Mouse (Mus musculus): ENCODE measurements around the gene Elovl3. TPM values are rescaled to one million over a fixed set of nuclear protein-coding genes. Genes with fewer than 3 reads are reported as not detected.
A peak's percentile ranks its signal among the peaks of the same experiment; 100 is the strongest.
"Not testable (repeated sequence)": the region's sequence is repeated elsewhere in the genome, so short reads cannot be mapped to it uniquely, and the experiment has no call there.

Elovl3 gene
- polyA plus RNA-seq, 1 experiment from 2014 or later, result not detected

DNA sequence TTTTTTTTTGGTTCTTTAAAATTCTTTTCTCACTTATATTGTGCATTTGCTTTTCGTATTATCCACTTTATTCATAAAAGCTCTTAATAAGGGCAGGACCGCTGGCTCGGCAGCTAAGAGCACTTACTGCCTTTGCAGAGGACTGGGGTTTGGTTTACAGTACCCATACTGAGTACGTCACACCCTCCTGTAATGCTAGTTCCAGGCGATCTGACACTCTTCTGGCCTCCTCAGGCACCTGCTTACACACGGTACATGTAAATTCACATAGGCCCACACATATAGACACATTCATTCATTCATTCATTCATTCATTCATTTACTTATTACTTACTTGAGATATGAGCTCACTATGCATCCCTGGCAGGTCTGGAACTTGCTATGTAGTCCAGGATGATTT, 10.8 kb upstream of the Elovl3 start:
- Histone ChIP-seq H3K4me1 (ENCODE audit: control insufficient read depth in 2 of 2, insufficient read depth in 2 of 2, low read length in 2 of 2) (no peaks in the 10 kb centered on the region), H3K27me3 (ENCODE audit: control insufficient read depth, insufficient read depth, low read length) (no peaks in the 10 kb centered on the region), H3K36me3 (ENCODE audit: control insufficient read depth, insufficient read depth, low read length) (no peaks in the 10 kb centered on the region), H3K4me2 (ENCODE audit: low read length) (no peak overlapping the region), H3K27ac (replicated peaks in 1 of 2; ENCODE audit: control insufficient read depth in 1 of 2, insufficient read depth in 1 of 2, low read depth in 2 of 2, low read length in 2 of 2) (no peak overlapping the region), H3K9me3 (ENCODE audit: control insufficient read depth, low read length) (no peaks in the 10 kb centered on the region), H3K4me3 (ENCODE audit: control insufficient read depth in 1 of 2, insufficient read depth in 1 of 2, low read depth in 1 of 2, low read length in 2 of 2) (no peak overlapping the region), H3K9ac (ENCODE audit: low read length) (no peak overlapping the region)
- 70% methylated on average over 6 of the region's 6 CpGs for WGBS
- ATAC-seq (ENCODE audit: insufficient number of reproducible peaks, insufficient read depth, low FRiP score, low read depth), result no peak

GRCm38 (mm10) chr19:46123876-46124275, 7.8 kb upstream of the Elovl3 start:
- H3K9me3 ChIP-seq (ENCODE audit: control insufficient read depth, low read length), result no peaks in the 10 kb centered on the region
- no peak overlapping the region for H3K9ac ChIP-seq (ENCODE audit: low read length)
- peaks cover 4% of the 10 kb centered on the region; the same call in 1 of the 2 replicates for H3K27me3 ChIP-seq (ENCODE audit: control insufficient read depth, insufficient read depth, low read length)
- 76% methylated on average over 3 of the region's 3 CpGs for WGBS
- no peak for ATAC-seq (ENCODE audit: insufficient number of reproducible peaks, insufficient read depth, low FRiP score, low read depth)
- H3K4me2 ChIP-seq (ENCODE audit: low read length), result no peak overlapping the region
- no peak overlapping the region for H3K27ac ChIP-seq (replicated peaks in 1 of 2; ENCODE audit: control insufficient read depth in 1 of 2, insufficient read depth in 1 of 2, low read depth in 2 of 2, low read length in 2 of 2)
- no peaks in the 10 kb centered on the region for H3K4me1 ChIP-seq (ENCODE audit: control insufficient read depth in 2 of 2, insufficient read depth in 2 of 2, low read length in 2 of 2)
- H3K36me3 ChIP-seq (ENCODE audit: control insufficient read depth, insufficient read depth, low read length), result no peaks in the 10 kb centered on the region
- H3K4me3 ChIP-seq (ENCODE audit: control insufficient read depth in 1 of 2, insufficient read depth in 1 of 2, low read depth in 1 of 2, low read length in 2 of 2), result no peak overlapping the region

GRCm38 (mm10) chr19:46124651-46125050, 7.0 kb upstream of the Elovl3 start:
- Histone ChIP-seq H3K9ac (ENCODE audit: low read length) (no peak overlapping the region), H3K9me3 (ENCODE audit: control insufficient read depth, low read length) (no peaks in the 10 kb centered on the region), H3K27me3 (ENCODE audit: control insufficient read depth, insufficient read depth, low read length) (peaks cover 4% of the 10 kb centered on the region; the same call in 1 of the 2 replicates), H3K4me2 (ENCODE audit: low read length) (no peak overlapping the region), H3K27ac (replicated peaks in 1 of 2; ENCODE audit: control insufficient read depth in 1 of 2, insufficient read depth in 1 of 2, low read depth in 2 of 2, low read length in 2 of 2) (no peak overlapping the region), H3K4me3 (ENCODE audit: control insufficient read depth in 1 of 2, insufficient read depth in 1 of 2, low read depth in 1 of 2, low read length in 2 of 2) (no peak overlapping the region), H3K36me3 (ENCODE audit: control insufficient read depth, insufficient read depth, low read length) (no peaks in the 10 kb centered on the region), H3K4me1 (ENCODE audit: control insufficient read depth in 2 of 2, insufficient read depth in 2 of 2, low read length in 2 of 2) (no peaks in the 10 kb centered on the region)
- ATAC-seq (ENCODE audit: insufficient number of reproducible peaks, insufficient read depth, low FRiP score, low read depth), result no peak

DNA sequence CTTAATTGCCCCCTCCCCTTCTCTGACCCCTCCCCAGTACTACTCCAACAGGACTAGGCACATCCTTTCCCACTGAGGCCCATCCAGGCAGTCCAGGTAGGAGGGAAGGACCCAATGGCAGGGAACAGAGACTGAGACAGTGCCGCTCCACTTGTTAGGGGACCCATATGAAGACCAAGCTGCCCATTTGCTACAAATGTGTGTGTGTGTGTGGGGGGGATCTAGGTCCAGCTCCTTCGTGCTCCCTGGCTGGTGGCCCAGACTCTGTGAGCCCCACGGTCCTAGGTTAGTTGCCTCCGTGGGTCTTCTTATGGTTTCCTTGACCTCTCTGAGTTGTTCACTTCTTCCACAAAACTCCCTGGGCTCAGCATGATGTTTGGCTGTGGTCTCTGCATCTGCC, 5.4 kb upstream of the Elovl3 start:
- no peak overlapping the region for H3K27ac ChIP-seq (replicated peaks in 1 of 2; ENCODE audit: control insufficient read depth in 1 of 2, insufficient read depth in 1 of 2, low read depth in 2 of 2, low read length in 2 of 2)
- peaks cover 0 to 2% of the 10 kb centered on the region in 2 experiments; a peak in 1 of 4 replicates for H3K4me1 ChIP-seq (ENCODE audit: control insufficient read depth in 2 of 2, insufficient read depth in 2 of 2, low read length in 2 of 2)
- no peaks in the 10 kb centered on the region for H3K36me3 ChIP-seq (ENCODE audit: control insufficient read depth, insufficient read depth, low read length)
- H3K27me3 ChIP-seq (ENCODE audit: control insufficient read depth, insufficient read depth, low read length), result peaks cover 16% of the 10 kb centered on the region
- H3K4me2 ChIP-seq (ENCODE audit: low read length), result no peak overlapping the region
- 80% methylated on average over 4 of the region's 4 CpGs for WGBS
- no peak for ATAC-seq (ENCODE audit: insufficient number of reproducible peaks, insufficient read depth, low FRiP score, low read depth)
- no peak overlapping the region for H3K9ac ChIP-seq (ENCODE audit: low read length)
- no peak overlapping the region for H3K4me3 ChIP-seq (ENCODE audit: control insufficient read depth in 1 of 2, insufficient read depth in 1 of 2, low read depth in 1 of 2, low read length in 2 of 2)
- no peaks in the 10 kb centered on the region for H3K9me3 ChIP-seq (ENCODE audit: control insufficient read depth, low read length)

DNA sequence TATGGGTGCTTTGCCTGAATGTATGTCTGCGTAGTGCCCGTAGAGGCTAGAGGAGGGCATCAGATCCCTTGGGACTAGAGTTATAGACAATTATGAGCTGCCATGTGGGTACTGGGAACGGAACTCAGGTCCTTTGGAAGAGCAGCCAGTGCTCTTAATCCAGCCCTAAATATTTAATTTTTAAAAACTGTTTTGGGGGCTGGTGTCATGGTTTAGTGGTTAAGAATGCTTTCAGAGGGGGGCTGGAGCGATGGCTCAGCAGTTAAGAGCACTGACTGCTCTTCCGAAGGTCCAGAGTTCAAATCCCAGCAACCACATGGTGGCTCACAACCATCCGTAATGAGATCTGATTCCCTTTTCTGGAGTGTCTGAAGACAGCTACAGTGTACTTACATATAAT, 2.0 kb upstream of the Elovl3 start:
- H3K4me1 ChIP-seq (ENCODE audit: control insufficient read depth in 2 of 2, insufficient read depth in 2 of 2, low read length in 2 of 2); H3K27ac ChIP-seq (replicated peaks in 1 of 2; ENCODE audit: control insufficient read depth in 1 of 2, insufficient read depth in 1 of 2, low read depth in 2 of 2, low read length in 2 of 2); H3K36me3 ChIP-seq (ENCODE audit: control insufficient read depth, insufficient read depth, low read length); H3K4me3 ChIP-seq (ENCODE audit: control insufficient read depth in 1 of 2, insufficient read depth in 1 of 2, low read depth in 1 of 2, low read length in 2 of 2); H3K9ac ChIP-seq (ENCODE audit: low read length); H3K9me3 ChIP-seq (ENCODE audit: control insufficient read depth, low read length); ATAC-seq (ENCODE audit: insufficient number of reproducible peaks, insufficient read depth, low FRiP score, low read depth); H3K4me2 ChIP-seq (ENCODE audit: low read length): not testable (repeated sequence)
- peaks cover 47% of the 10 kb centered on the region for H3K27me3 ChIP-seq (ENCODE audit: control insufficient read depth, insufficient read depth, low read length)
- 70% methylated on average over 6 of the region's 6 CpGs for WGBS

DNA sequence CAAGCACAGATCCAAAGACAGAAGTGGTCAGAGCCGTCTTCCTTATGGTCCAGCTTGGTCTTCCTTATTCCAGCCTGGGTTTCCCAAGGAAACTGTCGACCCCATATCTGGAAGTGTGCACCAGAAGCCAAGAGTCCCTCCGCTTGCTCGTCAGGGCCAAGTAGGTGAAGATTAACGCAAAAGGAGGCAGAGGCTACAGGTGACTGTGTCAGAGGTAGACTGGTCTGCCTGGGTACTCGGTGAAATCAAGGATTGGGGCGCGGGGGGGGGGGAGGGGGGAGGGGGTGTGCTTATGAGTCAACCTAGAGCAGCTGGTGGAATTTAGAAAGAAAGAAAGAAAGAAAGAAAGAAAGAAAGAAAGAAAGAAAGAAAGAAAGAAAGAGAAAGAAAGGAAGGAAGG, 414 bp upstream of the Elovl3 start:
- 6% methylated on average over 8 of the region's 8 CpGs for WGBS
- Histone ChIP-seq H3K4me2 (ENCODE audit: low read length) (peak overlapping the region; percentile 75), H3K27ac (replicated peaks in 1 of 2; ENCODE audit: control insufficient read depth in 1 of 2, insufficient read depth in 1 of 2, low read depth in 2 of 2, low read length in 2 of 2) (no peak overlapping the region), H3K27me3 (ENCODE audit: control insufficient read depth, insufficient read depth, low read length) (peaks cover 51% of the 10 kb centered on the region), H3K36me3 (ENCODE audit: control insufficient read depth, insufficient read depth, low read length) (no peaks in the 10 kb centered on the region), H3K4me3 (ENCODE audit: control insufficient read depth in 1 of 2, insufficient read depth in 1 of 2, low read depth in 1 of 2, low read length in 2 of 2) (peak overlapping the region; percentile 25 to 35), H3K9ac (ENCODE audit: low read length) (no peak overlapping the region), H3K4me1 (ENCODE audit: control insufficient read depth in 2 of 2, insufficient read depth in 2 of 2, low read length in 2 of 2) (peaks cover 7 to 11% of the 10 kb centered on the region in 2 experiments; a peak in 3 of 4 replicates), H3K9me3 (ENCODE audit: control insufficient read depth, low read length) (no peaks in the 10 kb centered on the region)
- ATAC-seq (ENCODE audit: insufficient number of reproducible peaks, insufficient read depth, low FRiP score, low read depth), result no peak

GRCm38 (mm10) chr19:46132577-46132976, 880 bp downstream of the Elovl3 start:
- H3K9ac ChIP-seq (ENCODE audit: low read length), result no peak overlapping the region
- WGBS, result 36% methylated on average over 6 of the region's 6 CpGs
- no peaks in the 10 kb centered on the region for H3K36me3 ChIP-seq (ENCODE audit: control insufficient read depth, insufficient read depth, low read length)
- no peak overlapping the region for H3K27ac ChIP-seq (replicated peaks in 1 of 2; ENCODE audit: control insufficient read depth in 1 of 2, insufficient read depth in 1 of 2, low read depth in 2 of 2, low read length in 2 of 2)
- ATAC-seq (ENCODE audit: insufficient number of reproducible peaks, insufficient read depth, low FRiP score, low read depth), result no peak
- no peaks in the 10 kb centered on the region for H3K9me3 ChIP-seq (ENCODE audit: control insufficient read depth, low read length)
- peaks cover 61% of the 10 kb centered on the region for H3K27me3 ChIP-seq (ENCODE audit: control insufficient read depth, insufficient read depth, low read length)
- H3K4me3 ChIP-seq (ENCODE audit: control insufficient read depth in 1 of 2, insufficient read depth in 1 of 2, low read depth in 1 of 2, low read length in 2 of 2), result no peak overlapping the region
- H3K4me2 ChIP-seq (ENCODE audit: low read length), result peak overlapping the region; percentile 75; the same call in 1 of the 2 replicates
- H3K4me1 ChIP-seq (ENCODE audit: control insufficient read depth in 2 of 2, insufficient read depth in 2 of 2, low read length in 2 of 2), result peaks cover 10 to 19% of the 10 kb centered on the region in 2 experiments; a peak in 3 of 4 replicates

- WGBS, result 2% methylated on average over 12 of the region's 12 CpGs
- Histone ChIP-seq H3K4me3 (ENCODE audit: control insufficient read depth in 1 of 2, insufficient read depth in 1 of 2, low read depth in 1 of 2, low read length in 2 of 2) (peak overlapping the region; percentile 51 to 55), H3K9ac (ENCODE audit: low read length) (peak overlapping the region; percentile 52; the same call in 1 of the 2 replicates), H3K36me3 (ENCODE audit: control insufficient read depth, insufficient read depth, low read length) (no peaks in the 10 kb centered on the region), H3K9me3 (ENCODE audit: control insufficient read depth, low read length) (no peaks in the 10 kb centered on the region), H3K27me3 (ENCODE audit: control insufficient read depth, insufficient read depth, low read length) (peaks cover 65% of the 10 kb centered on the region), H3K27ac (replicated peaks in 1 of 2; ENCODE audit: control insufficient read depth in 1 of 2, insufficient read depth in 1 of 2, low read depth in 2 of 2, low read length in 2 of 2) (no peak overlapping the region), H3K4me2 (ENCODE audit: low read length) (peak overlapping the region; percentile 92), H3K4me1 (ENCODE audit: control insufficient read depth in 2 of 2, insufficient read depth in 2 of 2, low read length in 2 of 2) (peaks cover 11 to 24% of the 10 kb centered on the region in 2 experiments)
- ATAC-seq (ENCODE audit: insufficient number of reproducible peaks, insufficient read depth, low FRiP score, low read depth), result no peak
Measured at GRCm38 (mm10) chr19:46135297-46135696, 3.6 kb downstream of the Elovl3 start.

Measured in heart, embryonic 14.5 days (tissue).